Mouse (Mus musculus) forelimb bud, embryonic 11.5 days (tissue): ENCODE results near the gene Slc29a1.
A peak's percentile ranks its signal among the peaks of the same experiment; 100 is the strongest.
"Not testable (repeated sequence)": the region's sequence is repeated elsewhere in the genome, so short reads cannot be mapped to it uniquely, and the experiment has no call there.

Experiments
- DNase-seq: peaks from one replicate; pipeline ENCODE4 v3.0.0-alpha.2; 2012; ENCODE audit warnings: low read depth, low spot score

Gene Slc29a1

DNA sequence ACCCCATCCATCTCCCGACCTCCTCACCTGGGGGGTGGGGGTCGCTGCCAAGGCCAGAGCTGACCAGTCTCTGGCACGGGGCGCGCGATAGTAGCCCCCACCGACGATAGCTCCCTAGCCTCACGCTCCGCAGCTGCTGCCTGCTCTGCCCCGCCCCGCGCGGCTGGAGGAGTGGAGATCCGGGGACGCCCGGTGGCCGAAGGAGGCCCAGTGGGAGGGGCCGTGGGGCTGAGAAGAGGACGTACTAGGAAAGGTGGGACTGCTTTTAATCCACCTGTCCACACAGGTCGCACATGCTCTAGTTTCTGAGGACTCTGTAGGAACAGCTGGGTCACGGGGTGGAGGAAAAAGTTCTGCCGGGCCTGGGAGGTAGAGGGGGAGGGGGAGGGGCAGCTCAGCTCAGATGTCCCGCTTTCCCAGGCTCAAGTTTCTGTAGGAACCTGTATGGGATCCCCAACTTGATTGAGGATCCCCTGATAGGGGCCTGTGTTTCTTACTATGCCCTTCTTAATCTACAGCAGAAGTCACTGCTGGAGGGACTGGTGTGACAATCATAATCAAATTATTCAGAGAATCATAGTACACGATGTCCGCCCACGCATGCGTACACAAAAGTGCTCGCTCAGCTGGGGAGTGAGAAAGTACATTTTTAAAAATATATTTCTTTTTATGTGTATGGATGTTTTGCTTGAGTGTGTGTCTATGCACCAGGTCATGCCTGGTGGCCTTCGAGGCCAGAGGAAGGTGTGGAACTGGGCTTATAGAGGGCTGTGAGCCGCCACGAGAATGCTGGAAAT, at the start of gene Slc29a1:
TSS of gene Slc29a1 (minus strand) at position 161 of the 797 bp plus-strand sequence.
- DNase-seq: no peak

GRCm38 (mm10) chr17:45644185-45644584, 44.8 kb upstream of the Slc29a1 start:
- DNase-seq: no peak

DNA sequence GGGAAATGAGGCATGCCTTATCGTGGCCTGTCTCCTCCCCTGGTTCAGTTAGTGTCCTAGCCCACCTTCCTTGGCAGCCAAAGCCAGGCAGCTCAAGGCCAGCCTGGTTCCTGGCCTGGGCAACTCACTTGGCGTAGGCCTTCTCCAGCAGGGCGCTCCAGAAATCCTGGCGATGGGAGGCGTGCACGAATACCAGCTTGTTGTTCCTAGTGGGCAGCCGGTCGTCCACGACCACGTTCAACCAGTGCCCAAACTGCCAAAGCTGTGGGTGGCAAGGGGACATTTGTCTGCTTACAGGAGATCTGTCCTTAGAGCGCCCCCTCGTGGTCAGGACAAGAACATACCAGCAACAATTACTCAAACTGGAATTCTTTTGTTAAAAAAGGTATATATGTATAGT, 43.3 kb upstream of the Slc29a1 start:
- peak; percentile 69 for DNase-seq

GRCm38 (mm10) chr17:45641981-45642380, 42.6 kb upstream of the Slc29a1 start:
- no peak for DNase-seq

DNA sequence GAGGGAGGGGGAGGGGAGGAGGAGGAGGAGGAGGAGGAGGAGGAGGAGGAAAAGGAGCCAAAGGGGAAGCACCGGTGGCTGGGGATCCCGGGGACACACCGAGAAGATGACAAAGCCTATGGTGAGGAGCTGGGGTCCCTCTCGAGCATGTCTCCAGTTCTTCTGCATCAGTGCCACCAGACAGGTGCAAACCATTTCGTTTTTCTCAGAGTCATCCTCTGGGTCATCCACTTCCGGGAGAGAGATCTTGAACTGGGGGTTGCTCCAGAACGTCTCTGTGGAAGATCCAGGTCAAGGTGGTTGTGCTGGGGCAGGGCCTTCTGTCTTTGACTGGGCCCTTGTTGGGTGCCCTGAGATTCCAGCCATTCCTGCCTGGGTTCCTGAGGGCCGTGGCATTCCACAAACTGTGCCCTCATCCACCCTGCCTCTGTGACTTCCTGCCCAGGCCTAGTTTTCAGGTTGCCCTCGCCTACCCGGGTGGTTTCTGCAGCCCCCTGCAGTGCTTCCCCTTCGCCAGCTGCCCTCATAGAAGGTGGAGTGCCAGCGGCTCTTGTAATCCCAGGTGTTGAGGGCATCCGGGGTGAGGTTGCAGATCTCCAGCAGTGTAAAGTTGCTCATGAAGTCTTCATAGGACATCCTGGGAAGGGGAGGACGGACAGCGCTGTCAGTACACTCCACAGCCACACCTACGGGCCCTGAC, 39.3 kb upstream of the Slc29a1 start:
- no peak for DNase-seq

DNA sequence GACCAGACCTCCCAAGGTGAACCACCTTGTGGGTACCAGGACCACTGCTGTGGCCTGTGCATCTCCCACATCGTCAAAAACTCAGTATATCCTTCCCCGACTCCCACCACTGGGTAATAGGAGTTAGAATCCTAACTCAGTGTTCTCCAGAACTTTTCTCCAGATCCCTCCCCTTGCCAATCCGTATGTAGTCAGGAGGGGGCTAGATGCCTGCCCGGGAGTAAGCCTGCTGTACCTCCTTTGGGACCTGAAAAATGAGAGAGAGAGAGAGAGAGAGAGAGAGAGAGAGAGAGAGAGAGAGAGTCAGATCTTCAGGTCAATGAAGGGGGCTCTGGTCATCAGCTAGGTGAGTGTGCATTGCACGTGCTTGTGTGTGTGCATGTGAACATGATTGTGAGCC, 34.6 kb upstream of the Slc29a1 start:
- DNase-seq: no peak

GRCm38 (mm10) chr17:45631940-45632339, 32.5 kb upstream of the Slc29a1 start:
- DNase-seq: no peak

- no peak for DNase-seq
These were observed 31.6 kb upstream of the Slc29a1 start for GRCm38 (mm10) chr17:45630992-45631391.

DNA sequence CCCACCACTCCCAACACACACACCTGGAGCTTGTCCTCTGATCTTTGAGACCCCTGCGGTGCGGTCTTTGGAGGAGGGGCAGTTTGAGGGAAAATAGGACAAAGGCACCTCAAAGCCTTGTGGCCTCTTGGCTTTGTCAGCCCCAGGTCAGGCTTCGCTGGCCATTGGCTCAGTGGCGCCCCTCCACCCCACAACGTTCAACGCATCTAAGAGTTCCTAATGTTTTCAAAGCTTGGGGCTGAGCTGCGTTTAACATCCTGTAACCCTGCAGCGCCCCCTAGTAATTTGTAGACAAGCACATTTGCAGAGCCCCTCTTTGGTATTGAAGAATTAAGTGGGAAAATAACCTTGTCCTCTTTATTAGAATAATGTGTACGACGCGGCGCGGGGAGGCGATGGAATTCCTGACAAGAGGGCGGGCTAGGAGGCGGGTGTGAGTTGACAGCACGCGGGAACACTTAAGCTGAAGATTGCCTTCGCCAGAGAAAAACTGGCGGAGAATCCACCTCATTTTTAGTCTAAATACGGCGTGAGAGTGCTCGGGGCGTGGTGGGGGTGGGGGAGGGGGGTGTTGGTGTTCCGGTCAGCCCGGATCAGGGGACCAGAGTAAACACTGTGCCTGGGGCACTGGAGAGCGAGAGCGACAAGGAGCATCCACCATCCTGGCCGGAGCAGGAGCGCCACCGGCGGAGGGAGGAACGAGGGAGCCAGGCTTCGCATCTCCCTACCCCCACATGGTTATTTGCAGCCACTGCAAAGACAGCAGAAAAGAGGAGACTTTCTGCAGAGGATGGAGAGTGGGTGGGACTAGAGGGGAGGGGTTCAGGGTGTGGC, 30.7 kb upstream of the Slc29a1 start:
- DNase-seq: peak; percentile 62

DNA sequence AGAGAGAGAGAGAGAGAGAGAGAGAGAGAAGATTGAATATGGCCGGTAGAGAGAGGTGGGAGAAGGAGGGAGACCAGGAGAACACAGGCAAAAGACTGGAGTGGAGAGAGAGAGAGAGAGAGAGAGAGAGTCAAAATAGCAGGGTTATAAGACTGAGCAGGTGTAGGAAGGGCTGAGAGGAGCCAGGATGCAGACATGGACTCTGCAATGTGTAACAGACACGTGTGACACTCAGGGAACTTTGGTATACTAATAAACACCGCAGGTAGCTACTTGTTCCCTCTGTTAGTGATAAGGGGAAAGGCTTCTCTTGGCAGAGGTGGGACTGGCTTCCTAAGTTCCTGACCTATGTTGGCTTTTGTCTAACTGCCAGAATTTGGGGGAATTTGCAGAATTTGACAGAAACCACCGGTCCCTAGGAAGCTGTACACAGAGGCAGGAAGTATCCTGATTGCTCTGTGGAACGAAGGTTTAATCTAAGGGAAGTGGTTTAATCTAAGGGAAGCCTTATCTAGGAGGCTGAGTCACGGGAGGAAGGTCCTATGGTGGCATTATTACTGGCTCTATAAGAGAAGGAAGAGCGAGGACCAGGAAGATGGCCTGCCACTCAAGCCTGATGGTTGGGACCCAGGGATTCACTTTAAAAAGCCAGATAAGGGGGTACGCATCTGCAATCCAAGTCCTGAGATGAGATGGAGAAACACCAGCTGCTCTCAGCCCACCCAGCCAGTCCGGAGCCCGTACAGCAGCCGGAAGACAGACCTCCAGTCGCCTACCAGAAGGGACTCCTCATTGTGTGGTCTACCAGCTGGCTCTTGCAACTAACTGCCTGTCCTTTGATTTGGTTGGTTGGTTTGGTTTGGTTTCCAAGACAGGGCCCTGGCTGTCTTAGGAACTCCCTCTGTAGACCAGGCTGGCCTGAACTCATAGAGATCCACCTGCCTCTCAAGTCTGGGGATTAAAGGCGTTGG, 29.8 kb upstream of the Slc29a1 start:
- no peak for DNase-seq

DNA sequence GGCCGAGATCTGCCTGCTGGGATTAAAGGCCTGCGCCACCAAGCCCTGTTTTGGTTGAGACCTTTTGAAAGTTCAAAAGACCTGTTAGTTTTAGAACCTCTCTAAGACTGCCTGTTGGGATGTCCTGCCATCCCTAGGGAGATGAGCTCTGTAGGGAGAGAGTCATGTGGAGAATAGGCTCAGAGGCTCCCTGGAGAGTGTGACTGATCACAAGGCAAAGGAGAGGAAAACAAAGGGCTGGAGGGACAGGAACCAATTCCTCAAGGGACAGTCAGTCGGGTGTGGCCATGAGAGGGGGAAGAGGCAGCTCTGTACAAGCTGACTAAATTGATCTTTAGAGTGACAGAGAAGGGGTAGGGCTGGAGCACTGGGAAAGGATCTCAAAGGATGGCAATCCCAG, 28.8 kb upstream of the Slc29a1 start:
- DNase-seq: no peak

DNA sequence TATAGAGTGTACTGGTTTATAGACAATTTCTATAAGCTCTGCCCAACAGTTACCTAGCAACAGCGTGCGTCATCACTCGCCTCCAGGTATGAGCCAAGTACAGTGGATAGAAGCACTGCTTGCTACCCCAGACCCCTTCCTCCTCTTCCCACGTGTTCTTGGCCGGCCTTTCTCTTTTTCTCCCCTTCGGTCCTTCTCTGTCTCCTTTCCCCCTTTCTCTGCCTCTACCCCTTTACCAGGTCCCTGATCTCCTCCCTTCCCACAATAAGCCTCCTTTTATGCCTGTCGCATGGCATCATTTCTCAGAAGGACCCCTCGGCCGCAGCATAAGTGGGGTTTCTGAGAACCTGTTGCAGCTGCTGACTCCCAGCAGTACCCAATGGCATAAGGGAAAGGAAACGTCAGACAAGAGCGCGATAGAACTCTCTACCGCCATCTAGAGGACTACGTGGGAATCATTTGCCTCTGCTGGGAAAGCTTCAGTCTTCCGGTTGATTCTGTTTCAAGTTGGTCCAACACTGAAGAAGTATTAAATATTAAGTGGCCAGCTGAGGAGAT, 27.2 kb upstream of the Slc29a1 start:
- peak; percentile 94 for DNase-seq

DNA sequence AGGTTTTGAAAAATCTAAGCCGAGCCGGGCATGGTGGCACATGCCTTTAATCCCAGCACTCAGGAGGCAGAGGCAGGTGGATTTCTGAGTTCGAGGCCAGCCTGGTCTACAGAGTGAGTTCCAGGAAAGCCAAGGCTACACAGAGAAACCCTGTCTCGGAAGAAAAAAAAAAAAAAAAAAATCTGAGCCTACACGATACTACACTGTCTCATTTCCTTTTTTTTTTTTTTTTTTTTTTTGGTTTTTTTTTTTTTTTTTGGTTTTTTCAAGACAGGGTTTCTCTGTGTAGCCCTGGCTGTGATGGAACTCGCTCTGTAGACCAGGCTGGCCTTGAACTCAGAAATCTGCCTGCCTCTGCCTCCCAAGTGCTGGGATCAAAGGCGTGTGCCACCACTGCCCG, 24.0 kb upstream of the Slc29a1 start:
- DNase-seq: not testable (repeated sequence)

- no peak for DNase-seq
These were observed 20.2 kb upstream of the Slc29a1 start for GRCm38 (mm10) chr17:45619386-45620256.

GRCm38 (mm10) chr17:45618941-45619385, 19.6 kb upstream of the Slc29a1 start:
- DNase-seq: no peak

- DNase-seq: no peak
These were observed 18.2 kb upstream of the Slc29a1 start for GRCm38 (mm10) chr17:45617655-45618054.

GRCm38 (mm10) chr17:45616679-45617078, 17.3 kb upstream of the Slc29a1 start:
- DNase-seq: no peak

GRCm38 (mm10) chr17:45616046-45616650, 16.7 kb upstream of the Slc29a1 start:
- no peak for DNase-seq

- no peak for DNase-seq
These were observed 13.5 kb upstream of the Slc29a1 start for GRCm38 (mm10) chr17:45612921-45613320.
